Mouse (Mus musculus) liver, embryonic 13.5 days (tissue): ENCODE results near the gene Schip1. TPM values are rescaled to one million over a fixed set of nuclear protein-coding genes. Genes with fewer than 3 reads are reported as not detected.

Source experiments
- ATAC-seq: fragments of 200-750 bp; cut with Nextera tagmentation; 2 replicates; pipeline ENCODE4 v1.8.0; 2017; ENCODE audit warnings: low read depth, mild to moderate bottlenecking, moderate number of reproducible peaks, moderate library complexity
- DNase-seq: peaks from one replicate; pipeline ENCODE4 v3.0.0; 2022
- H3K27ac ChIP-seq: fragments of 300-500 bp; sonication (generic); 2 replicates; pipeline ENCODE4 v1.5.1; 2015; ENCODE audit warnings: moderate library complexity, mild to moderate bottlenecking, inconsistent platforms
- H3K27me3 ChIP-seq: fragments of 300-500 bp; sonication (generic); 2 replicates; pipeline ENCODE4 v1.6.1; 2015; ENCODE audit warnings: mild to moderate bottlenecking, inconsistent platforms
- H3K36me3 ChIP-seq: fragments of 300-500 bp; sonication (generic); 2 replicates; pipeline ENCODE4 v1.6.1; 2015; ENCODE audit warnings: mild to moderate bottlenecking, inconsistent platforms
- H3K4me1 ChIP-seq: fragments of 300-500 bp; sonication (generic); replicated peaks from 2 replicates; pipeline ENCODE4 v1.6.1; 2015; ENCODE audit warnings: inconsistent platforms
- H3K4me2 ChIP-seq: fragments of 300-500 bp; sonication (generic); 2 replicates; pipeline ENCODE4 v1.6.1; 2015; ENCODE audit warnings: inconsistent platforms, mild to moderate bottlenecking, moderate library complexity
- H3K4me3 ChIP-seq: fragments of 300-500 bp; sonication (generic); replicated peaks from 2 replicates; pipeline ENCODE4 v1.5.1; 2015; ENCODE audit warnings: mild to moderate bottlenecking, inconsistent platforms
- H3K9ac ChIP-seq: fragments of 300-500 bp; sonication (generic); 2 replicates; pipeline ENCODE4 v1.6.1; 2015; ENCODE audit warnings: mild to moderate bottlenecking, inconsistent platforms
- H3K9me3 ChIP-seq: fragments of 300-500 bp; sonication (generic); replicated peaks from 2 replicates; pipeline ENCODE4 v1.6.1; 2016; ENCODE audit warnings: inconsistent platforms
- whole genome bisulfite sequencing: fragments of 180-500 bp; shearing (Covaris S2); methylation state at CpG from one replicate; pipeline ENCODE4 v1.1.7; 2015; ENCODE audit not compliant: insufficient replicate concordance; 5-methylcytosine and 5-hydroxymethylcytosine counted together
- polyA plus RNA-seq: library from polyadenylated mRNA; unstranded; fragments of >200 nt; fragmentation: Nextera tagmentation; extraction: Ambion mirVana; gene quantifications from 2 replicates; pipeline ENCODE4 v1.2.1, GENCODE M21; 2015

Schip1 gene
- polyA plus RNA-seq, 1 experiment from 2014 or later, result 2.9 TPM

DNA sequence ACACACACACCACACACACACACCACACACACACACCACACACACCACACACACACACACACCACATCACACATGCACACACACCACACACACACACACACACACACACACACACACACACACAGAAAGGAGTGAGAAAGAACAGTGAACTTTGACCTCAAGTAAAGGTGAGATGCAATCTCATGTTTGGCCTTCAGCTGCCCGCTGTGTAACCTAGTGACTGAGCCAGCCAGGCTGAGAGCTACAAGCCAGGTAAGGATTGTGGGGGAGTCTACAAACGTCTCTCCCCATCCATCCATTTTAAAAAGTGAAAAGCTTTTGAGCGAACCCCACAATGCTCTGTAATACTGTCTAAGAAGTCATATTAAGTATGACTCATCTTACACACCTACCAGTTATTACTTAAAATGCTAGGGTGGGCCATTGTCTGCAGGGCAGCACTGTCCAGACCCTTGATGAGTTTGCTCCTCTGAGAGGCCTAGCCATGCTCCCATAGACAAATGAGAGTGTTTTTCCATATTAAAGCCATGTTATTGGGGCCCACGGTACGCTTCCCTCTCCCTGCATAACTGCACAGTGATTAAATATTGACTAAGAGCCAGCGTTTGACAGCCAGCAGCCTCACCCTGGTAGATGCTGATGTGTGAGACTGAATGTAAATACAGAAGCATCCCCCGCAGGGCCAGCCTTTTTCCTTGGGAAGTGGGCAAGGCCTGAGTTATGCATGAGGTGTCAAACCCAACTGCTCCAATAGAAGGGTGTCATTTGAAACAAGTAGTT, 448.9 kb downstream of the Schip1 start:
- H3K9me3 ChIP-seq, result no peaks in the 10 kb centered on the region
- no peaks in the 10 kb centered on the region for H3K36me3 ChIP-seq
- peaks cover 41% of the 10 kb centered on the region for H3K4me1 ChIP-seq
- no peak overlapping the region for H3K4me2 ChIP-seq
- no peak overlapping the region for H3K27ac ChIP-seq
- no peak overlapping the region for H3K4me3 ChIP-seq
- DNase-seq (no peak), ATAC-seq (no peak)
- 66% methylated on average over 7 of the region's 7 CpGs for WGBS
- no peak overlapping the region for H3K9ac ChIP-seq
- no peaks in the 10 kb centered on the region for H3K27me3 ChIP-seq

DNA sequence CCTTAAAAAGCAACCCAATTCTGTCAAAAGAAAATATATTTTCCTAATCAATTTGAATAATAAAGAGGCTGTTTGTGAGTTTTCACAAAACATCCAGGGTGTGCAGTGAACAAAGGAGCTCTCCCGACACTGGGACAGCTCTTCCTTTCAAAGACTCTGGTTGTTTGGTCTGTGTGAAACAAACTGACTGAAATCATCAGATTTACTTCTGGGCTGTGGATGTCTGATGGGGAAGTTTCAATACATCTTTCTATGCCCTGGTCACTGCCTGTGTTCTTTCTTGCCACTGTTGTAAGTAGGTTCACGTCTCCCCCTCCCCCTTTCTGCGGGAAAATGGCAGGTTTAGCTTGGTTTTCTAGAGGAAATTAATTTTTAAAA, 449.5 kb downstream of the Schip1 start:
- Histone ChIP-seq H3K9me3 (no peaks in the 10 kb centered on the region), H3K27me3 (no peaks in the 10 kb centered on the region), H3K9ac (no peak overlapping the region), H3K27ac (no peak overlapping the region), H3K36me3 (no peaks in the 10 kb centered on the region), H3K4me2 (no peak overlapping the region), H3K4me3 (no peak overlapping the region), H3K4me1 (peaks cover 35% of the 10 kb centered on the region)
- no peak for ATAC-seq
- no peak for DNase-seq
- 80% methylated on average over 3 of the region's 3 CpGs for WGBS

DNA sequence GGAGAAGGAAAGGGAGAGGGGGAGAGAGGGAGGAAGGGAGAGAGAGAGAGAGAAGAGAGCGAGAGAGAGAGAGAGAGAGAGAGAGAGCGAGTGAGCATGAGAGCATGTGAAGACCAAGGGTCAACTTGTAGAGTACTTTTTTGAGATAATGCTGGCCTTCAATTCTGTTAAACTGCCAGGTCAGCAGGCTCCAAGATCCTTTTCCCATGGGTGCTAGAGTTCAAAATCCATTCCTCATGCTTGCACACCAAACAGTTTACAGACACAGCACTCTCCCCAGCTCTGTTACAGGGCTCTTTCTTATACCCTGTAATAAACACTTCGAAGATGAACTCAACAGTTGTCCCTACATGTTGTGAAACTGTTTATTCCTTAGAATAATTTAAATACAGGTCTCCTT, 450.1 kb downstream of the Schip1 start:
- H3K27ac ChIP-seq, result no peak overlapping the region
- H3K36me3 ChIP-seq, result no peaks in the 10 kb centered on the region
- H3K9me3 ChIP-seq, result no peaks in the 10 kb centered on the region
- H3K4me3 ChIP-seq, result no peak overlapping the region
- no peak overlapping the region for H3K4me2 ChIP-seq
- H3K27me3 ChIP-seq, result no peaks in the 10 kb centered on the region
- WGBS, result 67% methylated on average over 3 of the region's 3 CpGs
- peaks cover 29% of the 10 kb centered on the region for H3K4me1 ChIP-seq
- DNase-seq (no peak), ATAC-seq (no peak)
- no peak overlapping the region for H3K9ac ChIP-seq

DNA sequence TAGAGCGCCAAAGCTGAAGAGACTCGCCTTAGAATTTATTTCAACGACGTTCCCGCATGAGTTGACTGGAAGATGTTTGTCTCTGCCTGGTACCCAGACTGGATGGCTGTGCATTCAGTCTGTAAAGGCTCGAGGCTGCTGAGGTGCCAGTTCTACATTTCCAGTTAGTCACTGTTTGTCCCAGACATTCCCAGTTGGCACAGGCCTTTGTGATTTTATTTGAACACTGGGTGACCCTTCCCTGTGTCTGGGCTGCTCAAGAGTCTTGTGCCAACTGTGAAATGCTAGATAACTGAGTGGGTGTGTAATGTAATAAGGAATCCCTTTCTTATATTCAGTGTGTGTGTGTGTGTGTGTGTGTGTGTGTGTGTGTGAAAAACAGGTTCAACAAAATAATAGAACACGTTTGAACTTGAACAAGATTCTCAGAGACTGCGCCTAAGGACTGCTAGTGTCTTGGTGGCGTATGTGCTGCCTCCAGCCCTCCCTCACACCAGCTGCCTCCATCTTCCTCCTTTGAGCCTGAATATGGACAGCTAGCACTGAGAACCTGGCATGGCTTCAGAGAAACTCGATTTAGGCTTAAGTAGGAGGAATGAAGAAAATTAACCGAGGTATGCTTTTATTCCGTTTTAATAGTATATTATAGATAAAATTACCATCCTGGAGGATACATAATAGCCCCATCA, 451.9 kb downstream of the Schip1 start:
- Histone ChIP-seq H3K4me1 (peaks cover 12% of the 10 kb centered on the region), H3K36me3 (no peaks in the 10 kb centered on the region), H3K4me2 (no peak overlapping the region), H3K4me3 (no peak overlapping the region), H3K9ac (no peak overlapping the region), H3K27me3 (no peaks in the 10 kb centered on the region), H3K27ac (no peak overlapping the region), H3K9me3 (no peaks in the 10 kb centered on the region)
- ATAC-seq, result no peak
- no peak for DNase-seq
- WGBS, result 78% methylated on average over 12 of the region's 12 CpGs

DNA sequence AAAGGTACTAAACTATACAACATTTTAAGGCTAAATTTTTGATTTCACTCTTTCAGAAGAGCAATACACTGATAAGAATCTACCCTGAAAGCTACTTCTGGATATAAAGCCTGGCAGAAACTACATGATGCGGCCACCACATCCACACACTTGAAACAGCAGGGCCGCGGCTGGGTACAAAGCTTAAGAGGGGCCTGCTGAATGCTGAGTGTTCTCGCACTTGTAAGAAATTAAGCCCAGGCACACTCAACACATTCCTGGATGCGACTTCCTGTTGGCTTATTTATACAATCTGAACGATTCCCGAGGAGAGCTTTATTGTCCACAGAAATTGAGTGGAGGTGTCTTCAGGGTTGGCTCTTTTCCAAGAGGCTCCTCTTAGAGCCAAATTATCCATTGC, 452.6 kb downstream of the Schip1 start:
- Histone ChIP-seq H3K9ac (no peak overlapping the region), H3K4me1 (peaks cover 5% of the 10 kb centered on the region), H3K4me3 (no peak overlapping the region), H3K4me2 (no peak overlapping the region), H3K36me3 (no peaks in the 10 kb centered on the region), H3K9me3 (no peaks in the 10 kb centered on the region), H3K27ac (no peak overlapping the region), H3K27me3 (no peaks in the 10 kb centered on the region)
- no peak for DNase-seq
- ATAC-seq, result no peak
- 68% methylated on average over 7 of the region's 7 CpGs for WGBS

DNA sequence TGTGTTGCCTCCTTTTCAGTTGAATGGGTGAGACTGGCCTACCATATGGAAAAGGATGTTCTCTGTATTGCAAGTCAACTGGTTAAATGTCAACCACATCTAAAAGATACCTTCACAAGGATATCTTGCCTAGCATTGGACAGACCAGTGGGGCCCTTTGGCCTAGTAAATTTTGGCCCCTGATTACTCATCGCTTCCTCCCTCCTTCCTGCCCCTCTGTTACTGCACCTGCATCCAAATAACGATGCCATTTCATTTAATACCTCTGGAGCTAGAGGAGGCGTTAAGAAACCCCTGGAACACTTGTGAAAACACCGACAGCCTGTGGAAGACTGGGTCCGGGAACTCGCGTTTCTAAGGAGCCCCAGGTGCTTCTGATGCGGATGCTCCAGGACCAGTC, 453.4 kb downstream of the Schip1 start:
- DNase-seq (no peak), ATAC-seq (no peak)
- Histone ChIP-seq H3K4me1 (peaks cover 4% of the 10 kb centered on the region), H3K4me3 (no peak overlapping the region), H3K9me3 (no peaks in the 10 kb centered on the region), H3K36me3 (no peaks in the 10 kb centered on the region), H3K4me2 (no peak overlapping the region), H3K9ac (no peak overlapping the region), H3K27me3 (no peaks in the 10 kb centered on the region), H3K27ac (no peak overlapping the region)
- WGBS, result 75% methylated on average over 8 of the region's 8 CpGs

DNA sequence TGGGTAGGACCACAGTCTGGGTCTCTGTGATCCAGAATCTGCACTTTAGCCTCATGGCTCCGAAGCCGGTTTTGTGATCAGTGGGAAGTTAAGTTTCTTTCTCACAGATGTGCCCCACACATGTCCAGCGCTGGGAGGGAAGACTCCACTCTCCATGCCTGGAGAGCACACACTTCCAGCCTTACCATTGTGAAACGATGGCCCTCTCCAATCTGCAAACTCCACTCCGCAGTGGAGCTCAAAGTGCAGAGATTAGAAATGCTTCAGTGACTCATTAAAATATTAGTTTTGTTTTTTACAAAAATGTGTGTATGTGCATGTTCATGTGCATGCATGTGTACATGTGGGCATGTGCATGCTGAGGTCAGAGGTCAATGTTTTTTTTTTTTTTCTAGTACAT, 454.0 kb downstream of the Schip1 start:
- Histone ChIP-seq H3K9ac (no peak overlapping the region), H3K27me3 (no peaks in the 10 kb centered on the region), H3K4me1 (peaks cover 4% of the 10 kb centered on the region), H3K9me3 (no peaks in the 10 kb centered on the region), H3K4me2 (no peak overlapping the region), H3K27ac (no peak overlapping the region), H3K4me3 (no peak overlapping the region), H3K36me3 (no peaks in the 10 kb centered on the region)
- 85% methylated on average over 5 of the region's 5 CpGs for WGBS
- DNase-seq (no peak), ATAC-seq (no peak)

DNA sequence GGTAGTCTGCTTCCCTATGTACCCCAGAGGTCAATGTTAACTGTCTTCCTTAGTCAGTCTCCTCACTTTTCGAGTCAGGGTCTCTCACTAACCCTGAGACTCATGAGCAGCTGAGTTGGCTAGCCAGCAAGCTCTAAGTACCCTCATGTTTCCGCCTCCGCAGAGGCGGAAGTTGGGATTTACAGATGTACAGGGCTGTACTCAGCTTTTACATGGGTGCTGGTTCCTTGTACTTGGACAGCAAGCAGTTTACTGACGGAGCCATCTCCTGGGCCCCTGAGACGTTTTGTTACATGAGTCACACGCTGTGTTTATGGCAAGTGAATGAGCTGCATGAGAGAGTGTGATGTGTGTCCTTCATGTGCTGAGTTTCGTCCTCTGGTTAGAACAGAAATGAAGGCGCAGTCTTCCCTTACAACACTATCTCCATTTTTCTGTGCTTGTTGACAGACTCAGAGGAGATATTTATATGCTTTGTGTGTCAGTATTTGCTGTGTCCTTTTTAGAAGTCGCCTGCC, 460.8 kb downstream of the Schip1 start:
- DNase-seq (no peak), ATAC-seq (no peak)
- no peaks in the 10 kb centered on the region for H3K36me3 ChIP-seq
- H3K4me2 ChIP-seq, result no peak overlapping the region
- no peak overlapping the region for H3K27ac ChIP-seq
- no peak overlapping the region for H3K9ac ChIP-seq
- H3K4me3 ChIP-seq, result no peak overlapping the region
- H3K9me3 ChIP-seq, result no peaks in the 10 kb centered on the region
- WGBS, result 74% methylated on average over 10 of the region's 10 CpGs
- no peaks in the 10 kb centered on the region for H3K4me1 ChIP-seq
- no peaks in the 10 kb centered on the region for H3K27me3 ChIP-seq

DNA sequence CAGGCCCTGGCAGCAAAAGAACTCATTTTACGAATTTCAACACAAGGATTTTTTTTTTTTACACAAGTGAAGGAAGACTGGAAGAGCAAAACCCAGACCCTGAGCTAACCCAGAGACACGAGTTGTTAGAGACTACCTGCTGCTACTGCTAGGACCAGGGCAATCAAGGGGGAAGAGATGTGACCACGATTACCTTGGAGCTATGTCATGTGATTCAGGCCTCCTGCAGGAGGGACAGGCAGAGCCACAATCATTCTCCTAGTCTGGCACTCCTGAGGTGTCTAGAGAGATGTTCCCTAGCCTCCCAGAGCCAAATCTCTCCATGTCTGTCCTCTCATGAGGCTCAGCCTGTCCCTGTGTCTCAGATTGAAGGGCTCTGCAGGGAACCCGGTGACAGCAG, 461.8 kb downstream of the Schip1 start:
- 45% methylated on average over 4 of the region's 4 CpGs for WGBS
- no peak overlapping the region for H3K4me3 ChIP-seq
- H3K36me3 ChIP-seq, result no peaks in the 10 kb centered on the region
- H3K27ac ChIP-seq, result no peak overlapping the region
- H3K4me1 ChIP-seq, result no peaks in the 10 kb centered on the region
- no peaks in the 10 kb centered on the region for H3K27me3 ChIP-seq
- H3K4me2 ChIP-seq, result no peak overlapping the region
- no peak overlapping the region for H3K9ac ChIP-seq
- no peaks in the 10 kb centered on the region for H3K9me3 ChIP-seq
- ATAC-seq (no peak), DNase-seq (no peak)

DNA sequence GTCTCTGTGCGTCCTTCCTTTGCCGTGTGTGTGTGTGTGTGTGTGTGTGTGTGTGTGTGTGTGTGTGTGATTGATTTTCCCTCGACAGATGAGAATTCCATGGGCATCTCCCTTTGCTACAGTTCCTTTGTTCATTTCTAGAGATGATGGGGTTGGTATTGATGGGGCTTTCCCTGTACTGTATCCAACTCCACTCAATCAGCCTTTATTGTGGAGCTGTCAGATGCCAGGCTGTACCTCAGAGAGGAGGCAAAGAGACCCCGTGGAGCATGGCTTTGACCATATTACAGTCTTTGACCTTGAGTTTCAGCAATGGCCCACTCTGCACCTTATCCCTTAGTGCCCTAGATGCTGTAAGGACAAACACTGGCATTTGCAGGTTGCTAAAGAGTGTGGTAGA, 462.6 kb downstream of the Schip1 start:
- DNase-seq (no peak), ATAC-seq (no peak)
- Histone ChIP-seq H3K4me1 (no peaks in the 10 kb centered on the region), H3K4me3 (no peak overlapping the region), H3K9ac (no peak overlapping the region), H3K9me3 (no peaks in the 10 kb centered on the region), H3K27ac (no peak overlapping the region), H3K27me3 (no peaks in the 10 kb centered on the region), H3K36me3 (no peaks in the 10 kb centered on the region), H3K4me2 (no peak overlapping the region)
- WGBS, result 73% methylated on average over 3 of the region's 4 CpGs

DNA sequence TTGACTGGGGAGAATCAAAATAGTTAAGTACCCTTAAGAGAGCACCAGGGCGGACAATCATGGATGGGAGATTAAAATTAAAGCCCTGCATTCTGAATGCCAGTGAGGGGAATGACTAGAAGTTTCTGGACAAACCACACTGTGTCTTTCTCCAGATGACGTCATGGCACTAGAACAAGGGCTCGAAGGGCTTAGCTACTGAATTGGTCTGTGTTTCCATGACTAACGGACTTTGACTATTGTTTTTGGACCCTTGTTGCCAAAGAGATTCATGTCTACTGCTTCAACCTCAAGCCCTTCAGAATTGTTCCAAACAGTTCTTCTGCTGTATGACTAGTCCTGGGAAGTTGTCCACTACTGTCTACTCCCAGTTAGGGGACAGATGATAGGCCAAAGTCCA, 467.3 kb downstream of the Schip1 start:
- no peak for ATAC-seq

DNA sequence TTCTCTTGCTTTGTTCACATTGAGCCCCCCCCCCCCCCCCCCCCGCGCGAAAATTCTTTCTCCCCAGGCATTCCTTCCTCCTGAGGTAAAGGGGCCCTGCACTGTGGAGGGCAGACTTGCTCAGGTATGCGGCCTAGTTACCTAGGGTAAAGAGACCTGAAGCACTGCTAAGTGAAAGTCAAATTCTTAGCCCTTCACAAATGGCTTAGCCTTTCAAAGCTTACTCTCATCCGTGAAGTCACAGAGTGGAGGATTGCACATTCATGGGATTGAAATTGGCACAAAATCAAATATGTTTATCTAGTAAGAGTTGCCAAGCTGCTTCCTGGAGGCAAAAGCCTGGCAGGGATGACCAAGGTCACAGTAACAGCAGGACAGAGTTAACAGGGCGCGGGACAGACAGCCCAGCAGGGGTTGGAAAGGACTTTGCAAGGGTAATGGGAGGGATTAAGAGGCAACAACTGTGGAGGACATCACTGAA, 470.0 kb downstream of the Schip1 start:
- Histone ChIP-seq H3K27me3 (no peaks in the 10 kb centered on the region), H3K4me3 (no peak overlapping the region), H3K9ac (no peak overlapping the region), H3K4me1 (no peaks in the 10 kb centered on the region), H3K9me3 (no peaks in the 10 kb centered on the region), H3K27ac (no peak overlapping the region), H3K4me2 (no peak overlapping the region), H3K36me3 (no peaks in the 10 kb centered on the region)
- DNase-seq (no peak), ATAC-seq (no peak)
- WGBS, result 63% methylated on average over 4 of the region's 7 CpGs

More for the DNA sequence above, 467.3 kb downstream of the Schip1 start:
- Histone ChIP-seq H3K36me3 (no peaks in the 10 kb centered on the region), H3K4me1 (no peaks in the 10 kb centered on the region), H3K4me3 (no peak overlapping the region), H3K4me2 (no peak overlapping the region), H3K9ac (no peak overlapping the region), H3K27ac (no peak overlapping the region), H3K9me3 (no peaks in the 10 kb centered on the region), H3K27me3 (no peaks in the 10 kb centered on the region)
- 73% methylated on average over 4 of the region's 4 CpGs for WGBS
- no peak for DNase-seq
